Mouse (Mus musculus): ENCODE results near the gene Tex14. TPM values are rescaled to one million over a fixed set of nuclear protein-coding genes. Genes with fewer than 3 reads are reported as not detected.

Tex14 gene
- polyA plus RNA-seq (2016; fragmentation: Nextera tagmentation; extraction: Ambion mirVana) = 0.64 and 1.0 TPM in 2 replicates

DNA sequence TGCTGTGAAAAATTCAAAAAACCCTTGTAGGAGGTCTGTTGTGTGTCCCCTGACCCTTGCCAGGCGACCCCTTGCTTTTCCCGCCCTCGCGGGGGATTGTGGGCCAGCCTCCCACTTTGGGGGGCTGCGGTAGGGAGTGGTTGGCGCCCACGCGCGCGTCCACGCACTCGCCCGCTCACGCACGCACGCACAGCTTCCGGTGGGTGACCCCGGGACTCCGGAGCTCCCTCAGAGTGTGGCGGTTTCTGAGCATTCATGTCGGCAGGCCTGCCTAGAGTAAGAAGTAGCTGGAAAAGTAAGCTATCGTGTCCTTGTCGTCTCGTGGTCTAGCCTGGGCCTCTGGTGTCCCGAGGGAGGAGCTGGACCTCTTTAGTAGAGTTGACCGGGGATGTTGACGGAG, at the start of gene Tex14, which contains the start of gene Rad51c:
Gene Tex14, plus strand, starts transcription at position 190 of the 400 bp plus-strand sequence.
Gene Rad51c, minus strand, starts transcription at position 79 of the 400 bp plus-strand sequence.
- no peaks in the 10 kb centered on the region for H3K36me3 ChIP-seq
- peak within 1 kb of the TSS; percentile 67 for H3K4me2 ChIP-seq (replicated peaks)
- 83% methylated on average over 27 of the region's 27 CpGs for WGBS
- H3K27ac ChIP-seq = peak within 1 kb of the TSS; percentile 86
- H3K9me3 ChIP-seq = no peaks in the 10 kb centered on the region
- peak within 1 kb of the TSS; percentile 72 for H3K9ac ChIP-seq
- no peaks in the 10 kb centered on the region for H3K27me3 ChIP-seq (replicated peaks)
- peak within 1 kb of the TSS; percentile 57 for H3K4me3 ChIP-seq
- peak; percentile 52; the same call in 1 of the 2 replicates for ATAC-seq (ENCODE audit: low FRiP score, low read depth)
- no peaks in the 10 kb centered on the region for H3K4me1 ChIP-seq

DNA sequence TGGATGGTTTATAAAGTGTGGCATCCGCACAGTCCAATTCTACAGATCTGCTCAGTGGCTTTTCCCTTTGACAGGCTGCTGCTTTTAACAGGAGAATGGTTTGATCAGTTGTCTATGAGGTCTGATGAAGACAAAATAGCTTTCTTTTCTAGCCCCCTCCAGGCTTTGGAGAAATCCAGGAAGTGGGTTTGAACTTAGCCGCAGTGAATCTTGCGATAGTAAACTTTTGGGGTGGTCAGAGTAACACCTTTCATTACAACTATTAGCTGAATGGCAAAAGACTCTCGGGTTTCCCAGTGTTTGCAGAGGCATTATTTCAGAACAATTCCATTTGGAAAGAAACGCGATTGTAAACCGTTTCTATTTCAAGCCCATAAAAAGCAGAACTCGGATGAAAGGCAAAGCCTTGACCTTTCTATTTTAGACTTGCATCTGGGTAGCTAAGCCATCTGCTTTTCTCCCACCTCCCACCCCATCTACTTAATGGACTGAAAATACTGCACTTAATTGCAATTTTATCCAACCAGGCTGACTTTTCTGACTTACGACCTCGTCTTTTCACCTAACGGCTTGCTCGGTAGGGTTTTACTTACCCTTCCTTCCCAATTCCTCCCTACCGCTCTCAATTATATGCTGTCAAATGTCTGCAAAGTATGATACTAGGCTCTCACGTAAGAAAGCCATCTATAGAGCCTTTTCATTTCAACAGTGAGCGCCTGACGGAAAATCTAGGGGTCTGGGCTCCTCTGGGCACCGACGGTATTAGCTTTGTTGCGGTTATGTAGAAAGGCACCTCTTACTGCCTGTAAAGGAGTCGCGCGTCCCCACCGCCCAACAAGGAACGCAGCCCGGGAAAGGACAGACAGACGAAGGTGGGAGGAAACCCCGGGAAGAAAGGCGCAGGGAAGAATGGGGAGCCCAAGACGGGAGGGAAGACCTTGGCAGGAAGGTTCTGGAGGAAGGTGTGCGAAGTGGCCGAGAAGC, 47.3 kb upstream of the Tex14 start:
- Histone ChIP-seq H3K27ac (peak overlapping the region; percentile 69), H3K9ac (peak overlapping the region; percentile 80), H3K4me2 (replicated peaks) (peak overlapping the region; percentile 81), H3K9me3 (no peaks in the 10 kb centered on the region), H3K36me3 (peaks cover 4% of the 10 kb centered on the region), H3K4me3 (peak overlapping the region; percentile 84), H3K4me1 (peaks cover 6% of the 10 kb centered on the region), H3K27me3 (replicated peaks) (no peaks in the 10 kb centered on the region)
- 0 out of 2 replicates have a peak, but pooled peaks have one; percentile 10 for ATAC-seq (ENCODE audit: low FRiP score, low read depth)
- WGBS = 3% methylated on average over 31 of the region's 31 CpGs

DNA sequence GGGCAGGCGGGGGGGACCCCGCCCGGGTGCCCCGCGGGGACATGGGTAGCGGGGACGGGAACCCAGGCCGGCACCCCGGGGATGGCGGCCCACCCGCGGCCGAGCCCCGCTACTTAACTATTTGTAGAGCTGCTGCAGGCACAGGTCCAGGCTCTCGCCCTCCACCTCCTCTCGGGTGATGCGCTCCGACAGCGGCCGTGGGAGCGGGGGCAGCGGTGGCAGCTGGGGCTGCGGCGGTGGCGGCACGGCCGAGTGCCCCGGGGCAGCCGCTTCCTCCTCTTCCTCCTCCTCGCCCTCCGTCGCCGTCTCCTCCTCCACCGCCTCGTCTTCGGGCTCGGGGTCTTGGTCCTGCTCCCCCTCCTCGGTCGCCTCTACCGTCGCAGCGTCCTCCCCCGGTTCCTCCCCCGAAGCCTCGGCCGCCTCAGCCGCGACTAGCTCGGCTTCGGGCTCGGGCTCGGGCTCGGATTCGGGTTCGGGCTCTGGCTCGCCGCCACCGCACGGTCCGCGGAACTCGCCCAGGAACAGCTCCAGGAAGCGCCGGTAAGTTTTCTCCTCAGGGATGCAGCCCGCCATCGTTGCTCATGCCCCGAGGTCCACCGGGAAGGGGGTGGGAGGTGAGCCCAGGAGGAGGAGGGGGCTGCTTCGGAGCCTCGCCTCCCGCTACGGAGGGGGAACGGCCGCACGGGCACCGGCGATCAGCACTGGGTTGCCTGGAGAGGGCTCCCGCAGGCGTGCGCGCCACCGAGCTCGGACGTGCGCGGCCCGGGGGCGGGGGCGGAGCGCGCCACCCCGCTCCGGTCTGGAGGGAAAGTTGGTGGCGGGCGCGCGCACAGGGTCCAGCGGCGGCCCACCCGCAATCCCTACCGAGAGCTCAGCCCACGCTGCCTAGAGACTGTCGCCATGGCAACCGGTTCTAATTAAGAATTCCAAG, 46.3 kb upstream of the Tex14 start, which contains the start of gene Ppm1e:
Gene Ppm1e, minus strand, starts transcription at position 693 of the 931 bp plus-strand sequence.
- peak; percentile 94 for ATAC-seq (ENCODE audit: low FRiP score, low read depth)
- Histone ChIP-seq H3K27ac (peak within 1 kb of the TSS; percentile 69), H3K9me3 (no peaks in the 10 kb centered on the region), H3K4me2 (replicated peaks) (peak within 1 kb of the TSS; percentile 81), H3K27me3 (replicated peaks) (no peaks in the 10 kb centered on the region), H3K4me1 (peaks cover 6% of the 10 kb centered on the region), H3K36me3 (peaks cover 2% of the 10 kb centered on the region), H3K4me3 (peak within 1 kb of the TSS; percentile 84), H3K9ac (peak within 1 kb of the TSS; percentile 80)
- under 1% methylated on average over 104 of the region's 104 CpGs for WGBS

GRCm38 (mm10) chr11:87359262-87359612, 45.6 kb upstream of the Tex14 start:
- H3K4me1 ChIP-seq = peaks cover 6% of the 10 kb centered on the region
- no peaks in the 10 kb centered on the region for H3K9me3 ChIP-seq
- no peak for ATAC-seq (ENCODE audit: low FRiP score, low read depth)
- H3K27ac ChIP-seq = no peak overlapping the region
- H3K9ac ChIP-seq = no peak overlapping the region
- 21% methylated on average over 10 of the region's 10 CpGs for WGBS
- H3K27me3 ChIP-seq (replicated peaks) = no peaks in the 10 kb centered on the region
- H3K36me3 ChIP-seq = no peaks in the 10 kb centered on the region
- peak overlapping the region; percentile 81 for H3K4me2 ChIP-seq (replicated peaks)
- peak overlapping the region; percentile 84 for H3K4me3 ChIP-seq

GRCm38 (mm10) chr11:87365120-87365519, 39.7 kb upstream of the Tex14 start:
- Histone ChIP-seq H3K9ac (no peak overlapping the region), H3K4me3 (no peak overlapping the region), H3K36me3 (no peaks in the 10 kb centered on the region), H3K9me3 (no peaks in the 10 kb centered on the region), H3K4me1 (no peaks in the 10 kb centered on the region), H3K27ac (no peak overlapping the region), H3K27me3 (replicated peaks) (no peaks in the 10 kb centered on the region), H3K4me2 (replicated peaks) (no peak overlapping the region)
- ATAC-seq (ENCODE audit: low FRiP score, low read depth) = no peak
- 94% methylated on average over 5 of the region's 5 CpGs for WGBS

DNA sequence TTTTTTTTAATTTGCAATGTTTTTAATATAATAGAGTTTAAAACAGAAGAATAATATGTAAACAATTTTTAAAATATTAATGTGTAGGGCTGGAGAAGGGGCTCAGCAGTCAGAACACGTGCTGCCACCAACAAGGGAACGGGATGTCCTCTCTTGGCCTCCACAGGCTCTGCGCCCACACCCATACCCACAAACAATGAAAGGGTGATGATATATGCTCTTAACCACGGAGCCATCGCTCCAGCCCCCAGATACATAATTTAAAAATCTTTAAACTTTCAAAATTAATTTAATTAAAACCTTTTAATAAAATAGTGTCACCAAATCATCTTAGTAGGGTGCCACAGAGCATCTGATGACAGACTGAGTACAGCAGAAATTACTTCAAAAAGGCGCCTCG, 37.8 kb upstream of the Tex14 start:
- Histone ChIP-seq H3K4me2 (replicated peaks) (no peak overlapping the region), H3K4me1 (no peaks in the 10 kb centered on the region), H3K27ac (no peak overlapping the region), H3K9me3 (no peaks in the 10 kb centered on the region), H3K4me3 (no peak overlapping the region), H3K27me3 (replicated peaks) (no peaks in the 10 kb centered on the region), H3K36me3 (no peaks in the 10 kb centered on the region), H3K9ac (no peak overlapping the region)
- 83% methylated on average over 7 of the region's 7 CpGs for WGBS
- ATAC-seq (ENCODE audit: low FRiP score, low read depth) = no peak

GRCm38 (mm10) chr11:87367865-87368580, 36.8 kb upstream of the Tex14 start:
- Histone ChIP-seq H3K9ac (no peak overlapping the region), H3K36me3 (no peaks in the 10 kb centered on the region), H3K27me3 (replicated peaks) (no peaks in the 10 kb centered on the region), H3K27ac (no peak overlapping the region), H3K9me3 (no peaks in the 10 kb centered on the region), H3K4me3 (no peak overlapping the region), H3K4me1 (no peaks in the 10 kb centered on the region), H3K4me2 (replicated peaks) (no peak overlapping the region)
- ATAC-seq (ENCODE audit: low FRiP score, low read depth) = no peak
- WGBS = 75% methylated on average over 9 of the region's 9 CpGs

- no peak for ATAC-seq (ENCODE audit: low FRiP score, low read depth)
- no peaks in the 10 kb centered on the region for H3K36me3 ChIP-seq
- no peaks in the 10 kb centered on the region for H3K27me3 ChIP-seq (replicated peaks)
- no peaks in the 10 kb centered on the region for H3K4me1 ChIP-seq
- no peak overlapping the region for H3K4me2 ChIP-seq (replicated peaks)
- 96% methylated on average over 4 of the region's 4 CpGs for WGBS
- H3K9ac ChIP-seq = no peak overlapping the region
- H3K4me3 ChIP-seq = no peak overlapping the region
- no peak overlapping the region for H3K27ac ChIP-seq
- no peaks in the 10 kb centered on the region for H3K9me3 ChIP-seq
Measured at GRCm38 (mm10) chr11:87384551-87384950, 20.3 kb upstream of the Tex14 start.

DNA sequence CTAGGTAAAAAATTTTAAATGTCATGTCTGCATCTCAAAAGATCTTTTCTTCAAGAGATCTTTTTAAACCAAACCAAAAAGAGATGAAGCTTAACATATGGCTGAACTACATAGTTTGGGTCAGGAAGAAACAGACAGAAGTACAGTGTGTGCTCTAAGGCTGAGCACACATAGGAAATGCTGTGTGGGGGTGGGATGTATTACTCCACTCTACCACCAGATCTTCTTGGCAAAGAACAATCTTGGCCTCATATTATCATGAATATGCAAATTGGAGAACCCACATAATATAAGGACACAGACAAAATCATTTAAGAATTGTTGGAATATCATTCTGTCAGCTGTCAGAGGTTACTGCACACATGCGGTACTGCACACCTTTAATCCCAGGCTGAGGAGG, 19.2 kb upstream of the Tex14 start:
- H3K4me1 ChIP-seq = no peaks in the 10 kb centered on the region
- H3K27me3 ChIP-seq (replicated peaks) = no peaks in the 10 kb centered on the region
- no peak overlapping the region for H3K27ac ChIP-seq
- ATAC-seq (ENCODE audit: low FRiP score, low read depth) = no peak
- H3K36me3 ChIP-seq = no peaks in the 10 kb centered on the region
- H3K4me2 ChIP-seq (replicated peaks) = no peak overlapping the region
- H3K4me3 ChIP-seq = no peak overlapping the region
- 93% methylated on average over 1 of the region's 1 CpGs for WGBS
- no peak overlapping the region for H3K9ac ChIP-seq
- H3K9me3 ChIP-seq = no peaks in the 10 kb centered on the region

GRCm38 (mm10) chr11:87393855-87394254, 11.0 kb upstream of the Tex14 start:
- WGBS = 57% methylated on average over 1 of the region's 1 CpGs

DNA sequence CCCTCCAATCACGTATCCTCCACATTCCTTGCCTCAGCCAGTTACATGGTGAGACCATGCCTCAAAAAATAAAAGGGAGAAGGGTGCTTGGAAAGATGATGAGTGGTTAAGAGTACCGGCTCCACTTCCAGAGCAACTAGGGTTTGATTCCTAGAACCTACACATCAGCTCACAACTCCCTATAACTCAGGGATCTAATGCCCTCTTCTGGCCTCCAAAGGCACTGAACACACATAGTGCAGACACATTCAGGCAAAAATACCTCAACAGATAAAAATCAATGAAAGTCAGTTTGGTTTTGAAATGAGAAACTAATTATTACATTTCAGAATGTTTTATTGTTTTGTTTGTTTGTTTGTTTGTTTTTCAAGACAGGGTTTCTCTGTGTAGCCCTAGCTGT, 6.5 kb upstream of the Tex14 start:
- H3K4me2 ChIP-seq (replicated peaks) = no peak overlapping the region
- 94% methylated on average over 2 of the region's 2 CpGs for WGBS
- no peaks in the 10 kb centered on the region for H3K36me3 ChIP-seq
- H3K27ac ChIP-seq = no peak overlapping the region
- no peak overlapping the region for H3K9ac ChIP-seq
- no peak for ATAC-seq (ENCODE audit: low FRiP score, low read depth)
- H3K27me3 ChIP-seq (replicated peaks) = no peaks in the 10 kb centered on the region
- H3K9me3 ChIP-seq = no peaks in the 10 kb centered on the region
- no peaks in the 10 kb centered on the region for H3K4me1 ChIP-seq
- no peak overlapping the region for H3K4me3 ChIP-seq

More at GRCm38 (mm10) chr11:87393855-87394254, 11.0 kb upstream of the Tex14 start:
- H3K4me3 ChIP-seq = no peak overlapping the region
- no peak overlapping the region for H3K4me2 ChIP-seq (replicated peaks)
- H3K9me3 ChIP-seq = no peaks in the 10 kb centered on the region
- no peak overlapping the region for H3K9ac ChIP-seq
- no peaks in the 10 kb centered on the region for H3K36me3 ChIP-seq
- H3K27ac ChIP-seq = no peak overlapping the region
- no peaks in the 10 kb centered on the region for H3K27me3 ChIP-seq (replicated peaks)
- no peak for ATAC-seq (ENCODE audit: low FRiP score, low read depth)
- H3K4me1 ChIP-seq = no peaks in the 10 kb centered on the region
